Mouse (Mus musculus): ENCODE measurements around the gene Tfpt. TPM values are rescaled to one million over a fixed set of nuclear protein-coding genes. Genes with fewer than 3 reads are reported as not detected.

Gene Tfpt
- polyA plus RNA-seq, 1 experiment from 2014 or later, result 14.6 TPM

DNA sequence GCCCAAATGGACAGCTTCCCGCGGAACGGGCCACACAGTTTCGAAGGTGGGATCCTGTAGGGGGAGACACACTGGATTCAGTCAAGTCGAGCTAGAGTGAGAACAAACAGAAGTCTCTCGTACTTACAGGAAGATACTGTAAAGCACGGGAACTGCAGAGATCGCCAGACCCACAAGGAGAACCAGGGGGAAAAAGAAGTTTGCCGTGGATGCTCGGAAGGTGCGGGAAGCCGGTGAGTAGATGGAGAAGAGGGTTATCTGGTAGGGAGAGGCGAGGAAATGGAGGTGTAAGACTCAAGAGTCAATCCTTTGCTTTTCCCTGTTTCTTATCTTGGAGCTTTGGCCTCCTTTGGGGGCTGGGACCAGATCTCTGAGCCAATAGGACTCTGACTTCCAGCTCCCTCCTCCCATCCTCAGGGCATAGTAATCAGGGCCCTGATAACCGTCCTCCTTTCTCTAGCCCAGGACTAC, 37.2 kb upstream of the Tfpt start:
- Histone ChIP-seq H3K4me3 (ENCODE audit: low read depth, low read length) (no peak overlapping the region), H3K4me1 (replicated peaks; ENCODE audit: control insufficient read depth, insufficient read depth) (no peaks in the 10 kb centered on the region), H3K9me3 (ENCODE audit: control insufficient read depth, low read length) (no peaks in the 10 kb centered on the region), H3K9ac (ENCODE audit: low read length) (no peak overlapping the region), H3K4me2 (replicated peaks; ENCODE audit: low read depth) (no peak overlapping the region), H3K36me3 (ENCODE audit: control insufficient read depth, insufficient read depth, low read length) (peaks cover 7% of the 10 kb centered on the region; the same call in 1 of the 2 replicates), H3K27me3 (ENCODE audit: control insufficient read depth, insufficient read depth, low read length) (no peaks in the 10 kb centered on the region), H3K27ac (replicated peaks) (no peak overlapping the region)
- TF ChIP-seq CTCF (IDR thresholded peaks at IDR 0.05; ENCODE audit: low read depth) (peak; percentile 46), EP300 (optimal IDR thresholded peaks at IDR 0.05) (no peak)
- ATAC-seq (ENCODE audit: low FRiP score, low TSS enrichment) (no peak), DNase-seq (ENCODE audit: low spot score) (peak; percentile 44)
- WGBS, result 23% methylated on average over 14 of the region's 14 CpGs

DNA sequence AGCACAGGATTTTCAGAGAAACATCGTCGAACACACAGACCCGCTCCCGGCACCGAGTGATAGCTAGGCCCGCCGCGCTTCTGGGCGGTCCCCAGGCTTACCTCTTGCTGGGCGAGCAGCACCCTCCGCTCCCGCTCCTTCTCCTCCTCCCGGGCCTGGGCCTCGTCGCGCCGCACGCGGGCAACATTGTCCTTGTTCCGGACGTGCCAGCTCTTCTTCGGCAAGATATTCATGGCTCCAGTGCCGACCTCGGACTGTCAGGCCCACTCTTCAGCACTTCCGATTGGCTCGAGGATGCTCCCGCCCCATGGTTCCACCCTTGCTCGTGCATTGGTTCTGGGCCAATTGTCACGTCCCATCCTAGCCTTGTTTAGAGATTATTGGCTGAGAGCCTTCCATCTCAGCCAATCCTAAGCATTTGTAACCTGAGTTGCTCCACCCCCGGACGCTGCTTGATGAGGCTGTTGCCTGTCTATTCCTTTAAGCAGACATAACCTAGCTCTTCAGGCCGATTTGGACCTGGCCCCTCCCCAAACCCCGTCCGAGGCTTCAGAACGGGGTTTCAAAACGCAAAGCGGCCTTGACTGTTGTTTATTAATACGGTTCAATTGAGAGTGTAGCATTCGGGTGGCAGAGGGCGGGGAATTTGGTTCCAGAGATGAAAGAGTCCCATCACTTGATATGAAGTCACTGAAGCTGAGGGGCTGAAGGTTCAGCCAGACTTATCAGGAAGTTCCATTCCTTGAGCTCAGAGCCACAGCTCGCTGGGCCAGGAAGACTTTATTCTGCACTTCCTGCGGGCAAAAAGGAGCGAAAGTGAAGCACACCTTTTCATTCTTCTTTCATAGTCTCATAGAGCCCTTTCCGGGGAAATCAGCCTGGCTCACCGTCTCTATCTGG, 35.7 kb upstream of the Tfpt start, which contains the start of gene Leng1:
Gene Leng1, minus strand, starts transcription at position 626 of the 900 bp plus-strand sequence.
- Histone ChIP-seq H3K36me3 (ENCODE audit: control insufficient read depth, insufficient read depth, low read length) (peaks cover 14% of the 10 kb centered on the region), H3K9ac (ENCODE audit: low read length) (peak within 1 kb of the TSS; percentile 78), H3K27ac (replicated peaks) (peak within 1 kb of the TSS; percentile 91), H3K4me3 (ENCODE audit: low read depth, low read length) (peak within 1 kb of the TSS; percentile 64), H3K4me1 (replicated peaks; ENCODE audit: control insufficient read depth, insufficient read depth) (no peaks in the 10 kb centered on the region), H3K4me2 (replicated peaks; ENCODE audit: low read depth) (peak within 1 kb of the TSS; percentile 63), H3K9me3 (ENCODE audit: control insufficient read depth, low read length) (no peaks in the 10 kb centered on the region), H3K27me3 (ENCODE audit: control insufficient read depth, insufficient read depth, low read length) (no peaks in the 10 kb centered on the region)
- WGBS, result 3% methylated on average over 45 of the region's 45 CpGs
- TF ChIP-seq EP300 (optimal IDR thresholded peaks at IDR 0.05) (no peak), CTCF (IDR thresholded peaks at IDR 0.05; ENCODE audit: low read depth) (no peak)
- ATAC-seq (ENCODE audit: low FRiP score, low TSS enrichment), result peak; percentile 98
- peak; percentile 96 for DNase-seq (ENCODE audit: low spot score)

DNA sequence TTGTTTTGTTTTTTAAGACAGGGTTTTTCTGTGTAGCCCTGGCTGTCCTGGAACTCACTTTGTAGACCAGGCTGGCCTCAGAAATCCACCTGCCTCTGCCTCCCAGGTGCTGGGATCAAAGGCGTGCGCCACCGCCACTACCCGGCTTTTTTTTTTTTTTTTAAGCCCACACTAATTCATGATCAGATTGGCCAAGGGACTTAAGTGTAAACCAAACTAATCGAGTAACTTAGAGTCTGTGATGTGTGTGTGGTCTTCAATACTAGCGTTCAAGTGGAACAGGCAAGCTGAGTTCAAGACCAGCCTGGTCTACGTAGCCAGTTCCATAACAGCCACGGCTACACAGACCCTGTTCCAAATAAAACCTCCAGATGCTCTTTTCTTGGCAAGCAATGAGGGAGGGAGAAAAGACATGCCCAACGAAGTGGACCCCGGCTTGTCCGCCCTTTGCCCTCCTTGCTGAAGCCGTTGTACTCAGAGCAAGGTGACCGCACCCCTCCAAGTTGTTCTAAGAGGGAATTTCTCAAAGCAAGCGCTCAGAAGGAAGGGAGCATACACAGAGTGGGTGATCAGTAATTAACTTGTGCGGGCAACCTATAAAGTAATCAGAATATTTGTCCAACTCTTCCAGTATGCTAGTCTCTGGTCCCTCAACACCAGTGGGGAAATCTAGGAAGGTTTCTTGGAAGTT, 34.9 kb upstream of the Tfpt start:
- peak overlapping the region; percentile 64 for H3K4me3 ChIP-seq (ENCODE audit: low read depth, low read length)
- peak overlapping the region; percentile 91 for H3K27ac ChIP-seq (replicated peaks)
- WGBS, result 26% methylated on average over 15 of the region's 15 CpGs
- no peaks in the 10 kb centered on the region for H3K27me3 ChIP-seq (ENCODE audit: control insufficient read depth, insufficient read depth, low read length)
- H3K9ac ChIP-seq (ENCODE audit: low read length), result peak overlapping the region; percentile 78
- peak; percentile 53 for DNase-seq (ENCODE audit: low spot score)
- TF ChIP-seq CTCF (IDR thresholded peaks at IDR 0.05; ENCODE audit: low read depth), result no peak
- TF ChIP-seq EP300 (optimal IDR thresholded peaks at IDR 0.05), result no peak
- ATAC-seq (ENCODE audit: low FRiP score, low TSS enrichment), result peak; percentile 47
- peak overlapping the region; percentile 63 for H3K4me2 ChIP-seq (replicated peaks; ENCODE audit: low read depth)
- H3K4me1 ChIP-seq (replicated peaks; ENCODE audit: control insufficient read depth, insufficient read depth), result no peaks in the 10 kb centered on the region
- peaks cover 22% of the 10 kb centered on the region for H3K36me3 ChIP-seq (ENCODE audit: control insufficient read depth, insufficient read depth, low read length)
- H3K9me3 ChIP-seq (ENCODE audit: control insufficient read depth, low read length), result no peaks in the 10 kb centered on the region

DNA sequence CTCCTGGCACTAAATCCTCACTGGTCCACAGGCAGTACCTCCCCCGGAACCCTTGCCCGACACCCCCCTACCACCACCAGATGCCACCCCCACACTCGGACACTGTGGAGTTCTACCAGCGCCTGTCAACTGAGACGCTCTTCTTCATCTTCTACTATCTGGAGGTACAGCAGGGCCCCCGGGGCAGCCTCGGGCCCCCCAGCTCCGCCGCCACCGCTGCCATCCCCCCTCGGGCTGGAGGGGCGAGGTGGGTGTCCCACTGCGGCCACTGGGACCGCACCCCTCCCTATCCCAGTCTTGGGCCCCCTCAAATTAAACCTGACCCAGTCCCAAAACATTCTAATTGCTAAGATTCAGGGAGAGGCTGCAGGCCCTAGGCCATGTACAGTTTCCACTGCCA, 28.8 kb upstream of the Tfpt start:
- Histone ChIP-seq H3K4me1 (replicated peaks; ENCODE audit: control insufficient read depth, insufficient read depth) (no peaks in the 10 kb centered on the region), H3K27me3 (ENCODE audit: control insufficient read depth, insufficient read depth, low read length) (no peaks in the 10 kb centered on the region), H3K27ac (replicated peaks) (no peak overlapping the region), H3K9ac (ENCODE audit: low read length) (no peak overlapping the region), H3K36me3 (ENCODE audit: control insufficient read depth, insufficient read depth, low read length) (peaks cover 50% of the 10 kb centered on the region), H3K9me3 (ENCODE audit: control insufficient read depth, low read length) (no peaks in the 10 kb centered on the region), H3K4me3 (ENCODE audit: low read depth, low read length) (no peak overlapping the region), H3K4me2 (replicated peaks; ENCODE audit: low read depth) (no peak overlapping the region)
- ATAC-seq (ENCODE audit: low FRiP score, low TSS enrichment), result no peak
- whole genome bisulfite sequencing, result 92% methylated on average over 14 of the region's 14 CpGs
- TF ChIP-seq CTCF (IDR thresholded peaks at IDR 0.05; ENCODE audit: low read depth) (no peak), EP300 (optimal IDR thresholded peaks at IDR 0.05) (no peak)
- DNase-seq (ENCODE audit: low spot score), result no peak

DNA sequence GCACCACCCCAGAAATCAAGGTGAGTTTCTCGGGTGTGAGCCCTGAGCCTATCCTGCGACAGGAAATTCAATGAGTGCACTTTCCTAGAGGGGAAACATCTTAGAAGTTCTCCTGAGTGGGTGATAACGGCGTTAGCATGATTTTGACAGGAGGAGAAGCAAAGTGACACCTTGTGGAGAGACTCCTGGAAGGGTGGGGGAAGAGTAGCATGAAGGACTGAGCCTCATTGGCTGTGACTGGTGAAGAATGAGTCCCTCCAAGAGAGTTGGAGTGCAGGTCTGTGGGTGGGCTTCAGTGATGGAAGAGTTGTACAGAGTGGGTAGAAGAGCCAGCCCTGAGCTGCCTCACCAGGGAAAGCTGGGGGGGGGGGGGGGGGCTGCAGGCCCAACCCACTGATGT, 27.2 kb upstream of the Tfpt start:
- peaks cover 57% of the 10 kb centered on the region for H3K36me3 ChIP-seq (ENCODE audit: control insufficient read depth, insufficient read depth, low read length)

More for the DNA sequence above, 27.2 kb upstream of the Tfpt start:
- H3K9ac ChIP-seq (ENCODE audit: low read length), result no peak overlapping the region
- no peaks in the 10 kb centered on the region for H3K27me3 ChIP-seq (ENCODE audit: control insufficient read depth, insufficient read depth, low read length)
- no peak overlapping the region for H3K27ac ChIP-seq (replicated peaks)
- no peak for ATAC-seq (ENCODE audit: low FRiP score, low TSS enrichment)
- H3K4me3 ChIP-seq (ENCODE audit: low read depth, low read length), result no peak overlapping the region
- H3K4me1 ChIP-seq (replicated peaks; ENCODE audit: control insufficient read depth, insufficient read depth), result no peaks in the 10 kb centered on the region
- no peaks in the 10 kb centered on the region for H3K9me3 ChIP-seq (ENCODE audit: control insufficient read depth, low read length)
- WGBS, result 85% methylated on average over 4 of the region's 4 CpGs
- H3K4me2 ChIP-seq (replicated peaks; ENCODE audit: low read depth), result no peak overlapping the region
- no peak for DNase-seq (ENCODE audit: low spot score)
- TF ChIP-seq EP300 (optimal IDR thresholded peaks at IDR 0.05), result no peak
- no peak for TF ChIP-seq CTCF (IDR thresholded peaks at IDR 0.05; ENCODE audit: low read depth)
